Mouse (Mus musculus) right cerebral cortex, postnatal 25 days (tissue): Measurements from ENCODE around the gene Dusp10.

Source experiments
- DNase-seq: peaks from one replicate; pipeline ENCODE4 v3.0.0; 2022

Gene Dusp10

DNA sequence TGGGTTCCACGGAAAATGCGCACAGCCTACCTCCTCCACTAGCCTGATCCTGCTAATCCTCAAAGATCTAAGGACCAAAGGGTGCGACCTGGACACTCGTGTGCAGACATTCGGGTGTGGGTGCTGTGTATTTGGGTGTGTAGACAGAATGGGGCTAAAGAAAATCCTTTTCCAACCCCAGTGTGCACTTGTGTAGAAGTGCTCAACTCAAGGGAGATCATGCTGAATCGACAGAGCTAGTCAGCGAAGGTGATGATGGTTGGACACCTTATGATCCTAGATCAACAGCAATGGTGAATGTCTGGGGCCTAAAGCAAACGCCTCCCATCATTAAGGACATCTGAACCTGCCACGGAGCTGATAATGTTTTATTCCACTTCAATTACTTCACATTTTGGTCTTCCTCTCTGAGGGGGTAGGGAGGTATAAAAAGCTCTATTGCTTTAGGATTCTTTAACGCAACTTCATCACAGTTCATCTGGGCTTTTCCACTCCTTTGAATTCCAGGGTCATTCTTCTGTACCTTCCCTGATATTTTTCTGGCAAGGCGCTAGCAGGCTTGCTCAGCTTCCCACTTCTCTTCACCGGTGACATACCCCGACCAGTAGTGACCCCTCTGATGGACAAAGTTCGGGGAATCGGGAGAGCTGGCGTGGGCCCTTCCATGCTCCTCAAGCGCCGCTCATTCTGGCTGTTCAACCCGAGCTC is 19.7 kb downstream of the Dusp10 start:
- DNase-seq: no peak

DNA sequence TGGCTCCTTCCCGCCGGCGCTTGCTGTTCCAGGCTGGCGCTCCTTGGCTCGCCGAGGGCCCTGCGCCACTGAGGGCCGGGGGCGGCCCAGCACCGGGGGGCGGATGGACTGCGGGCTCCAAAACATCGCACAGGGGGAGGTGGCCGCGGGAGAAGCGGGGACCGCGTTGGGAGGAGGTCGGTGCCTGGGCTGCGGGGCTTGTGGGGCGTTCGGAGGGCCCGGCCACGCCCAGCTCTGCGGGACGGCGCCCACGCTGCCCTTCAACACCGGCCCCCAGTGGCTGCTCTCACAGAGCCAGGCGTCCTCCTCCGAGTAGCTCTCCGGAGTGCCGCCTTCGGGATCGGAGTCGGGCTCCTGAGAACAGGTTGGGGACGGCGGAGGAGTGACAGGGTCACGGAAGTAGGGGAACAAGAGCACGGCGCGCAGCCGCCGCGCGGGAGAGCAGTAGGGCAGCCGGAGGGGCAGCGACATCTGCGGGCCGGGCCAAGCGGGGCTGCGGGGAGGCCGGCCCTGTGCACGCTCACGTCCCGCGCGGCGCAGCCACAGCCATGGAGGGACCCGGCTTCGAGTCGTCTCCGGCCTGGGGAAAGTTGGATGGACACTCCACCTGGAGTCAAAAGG is 20.4 kb downstream of the Dusp10 start:
- DNase-seq: peak; percentile 69

DNA sequence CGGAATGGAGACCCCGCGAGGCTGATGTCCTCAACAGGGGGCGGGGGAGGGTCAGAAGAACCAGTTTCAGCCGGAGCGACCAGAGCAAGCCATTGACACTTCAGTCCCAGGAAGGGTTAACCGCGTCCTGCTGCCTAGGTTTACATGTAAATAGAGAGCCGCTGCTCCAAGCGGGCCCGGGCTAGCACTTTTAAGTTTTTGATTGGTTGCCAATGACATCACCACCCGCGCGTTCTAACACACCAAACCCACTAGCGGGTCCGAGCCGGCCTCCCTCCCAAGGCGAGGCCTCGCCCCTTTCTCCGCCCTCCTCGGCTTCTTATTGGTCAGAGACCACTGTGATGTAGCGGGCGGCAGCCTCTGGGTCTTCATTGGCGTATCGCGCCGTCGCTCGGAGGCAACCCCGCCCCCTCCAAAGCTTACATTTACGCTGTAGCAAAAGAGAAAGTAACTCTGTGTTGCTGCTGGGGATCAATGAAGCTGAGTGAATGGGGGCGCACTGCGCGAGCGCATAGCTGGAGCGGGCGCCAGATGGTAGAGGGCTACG is 21.0 kb downstream of the Dusp10 start, which contains the start of gene 1700056E22Rik:
Gene 1700056E22Rik, minus strand, starts transcription at position 291 of the 547 bp plus-strand sequence.
- peak; percentile 96 for DNase-seq

DNA sequence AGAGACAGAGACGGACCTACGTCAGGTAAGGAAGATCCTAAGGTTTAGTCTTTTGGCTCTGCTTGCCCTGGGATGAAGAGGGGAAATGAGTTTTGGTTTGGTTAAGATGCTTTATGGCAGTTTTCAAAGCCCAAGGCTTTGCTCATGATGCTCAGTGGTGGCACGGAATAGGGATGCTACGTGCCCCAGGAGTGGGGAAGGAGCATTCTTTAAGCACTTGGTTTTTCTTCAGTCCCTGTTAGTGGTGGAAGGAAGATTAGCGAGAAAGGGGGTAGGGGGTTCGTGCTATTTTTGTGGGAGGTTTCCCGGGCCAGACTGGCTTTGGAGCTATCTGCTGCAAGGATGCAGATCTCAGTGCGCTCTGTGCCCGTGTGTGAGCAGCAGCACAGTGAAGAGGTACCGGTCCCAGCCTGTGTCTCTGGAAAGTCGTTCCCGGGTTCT is 21.7 kb downstream of the Dusp10 start:
- peak; percentile 23 for DNase-seq

DNA sequence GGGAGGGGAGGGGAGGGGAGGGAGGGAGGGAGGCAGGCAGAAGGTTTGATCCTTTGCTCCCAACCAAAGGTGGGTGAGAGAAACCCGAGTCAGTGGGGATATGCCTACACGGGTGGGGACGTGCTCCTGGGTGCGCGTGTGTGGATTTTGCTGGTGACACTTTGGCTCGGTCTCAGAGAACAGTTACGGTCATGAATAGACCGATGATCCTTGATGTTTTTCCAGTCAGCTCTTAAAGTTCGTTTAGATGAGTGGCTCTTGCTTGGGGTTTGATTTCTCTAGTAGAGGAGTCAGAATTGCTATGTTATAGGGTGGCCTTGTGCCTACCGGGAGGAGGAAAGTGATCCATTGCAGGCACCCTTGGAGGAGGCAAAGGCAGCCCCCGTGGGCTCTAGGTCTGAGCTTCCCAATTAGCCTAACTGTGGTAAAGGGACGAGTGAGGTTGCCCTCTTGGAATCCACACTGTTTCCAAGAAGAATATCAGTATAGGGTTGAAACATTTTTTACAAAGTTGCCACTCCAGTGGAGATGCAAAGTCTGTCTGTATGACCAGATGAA is 22.3 kb downstream of the Dusp10 start:
- DNase-seq: no peak

DNA sequence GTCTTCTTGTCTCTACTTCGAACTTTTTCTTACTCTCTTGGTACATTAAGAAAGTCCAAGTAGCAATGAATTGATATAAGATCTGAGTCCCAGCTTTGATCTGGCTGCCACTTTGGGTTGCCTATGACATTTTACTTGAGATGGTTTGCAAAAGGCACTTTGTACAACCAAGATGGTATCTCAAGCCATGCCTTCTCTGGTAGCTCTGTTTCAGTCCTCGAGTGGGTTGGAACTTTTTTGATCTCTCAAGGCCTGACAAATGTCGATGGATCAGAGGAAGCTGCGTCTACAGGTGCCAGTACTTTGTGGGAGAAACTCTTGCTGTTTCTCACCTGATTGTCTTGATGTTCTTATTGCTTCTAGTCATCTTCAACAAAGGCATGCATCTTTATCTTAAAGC is 24.7 kb downstream of the Dusp10 start:
- DNase-seq: no peak

DNA sequence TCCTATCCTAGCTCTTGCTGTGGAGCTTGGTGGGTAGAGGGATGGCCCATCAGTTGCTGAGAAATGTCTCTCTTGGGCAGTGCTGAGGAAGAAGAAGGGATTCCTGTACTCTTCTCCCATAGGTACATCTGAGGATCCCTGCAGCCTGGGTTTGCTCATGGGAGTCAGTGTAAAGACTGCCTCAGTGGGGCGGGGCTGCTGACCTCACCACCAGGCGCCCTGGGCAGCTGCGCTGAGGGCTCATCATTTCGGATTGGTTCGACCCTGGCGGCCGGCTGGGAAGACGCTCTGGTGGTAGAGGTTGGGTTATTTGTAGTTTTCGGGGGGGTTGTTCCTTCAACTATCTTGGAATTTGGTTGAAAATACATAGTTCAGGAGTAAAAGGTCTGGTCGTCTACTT is 26.2 kb downstream of the Dusp10 start:
- DNase-seq: no peak

DNA sequence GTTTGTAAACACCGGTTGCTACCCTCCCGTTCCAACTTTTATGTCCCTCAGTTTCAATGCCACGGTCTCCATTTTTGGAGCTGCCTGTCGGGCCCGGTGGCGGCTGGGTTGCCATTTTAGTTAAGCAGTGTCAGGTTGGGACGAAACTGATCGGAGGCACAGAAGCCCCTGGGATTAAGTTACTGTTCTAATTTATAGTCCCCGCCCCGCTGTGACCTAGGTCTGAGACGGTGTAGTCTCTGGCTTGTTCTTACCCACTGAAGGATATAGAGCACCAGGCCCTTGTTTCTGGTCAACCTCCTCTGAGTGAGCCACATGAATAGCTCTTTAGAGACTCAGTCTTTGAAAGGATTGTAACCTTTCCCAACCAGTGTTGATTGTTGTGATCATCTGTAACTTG is 27.1 kb downstream of the Dusp10 start:
- DNase-seq: no peak

DNA sequence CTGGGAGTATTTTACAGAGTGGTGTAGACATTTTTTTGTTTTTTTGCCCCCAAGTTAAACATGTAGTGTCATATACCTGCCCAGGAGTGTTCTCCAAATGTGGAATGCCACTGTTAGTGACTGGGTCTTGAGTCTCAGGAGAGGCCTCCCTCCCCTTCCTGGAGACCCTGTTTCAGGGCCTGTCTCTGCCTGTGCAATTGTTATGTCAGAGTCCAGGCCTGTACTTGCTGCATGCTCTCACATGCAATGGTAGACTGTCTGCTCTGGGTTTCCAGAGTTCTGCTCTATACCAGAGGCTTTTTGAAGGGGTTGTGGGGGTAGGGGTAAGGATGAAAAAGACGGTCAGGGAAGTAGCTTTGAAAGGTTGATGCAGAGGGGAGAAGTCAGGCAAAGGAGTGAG is 27.8 kb downstream of the Dusp10 start:
- no peak for DNase-seq

DNA sequence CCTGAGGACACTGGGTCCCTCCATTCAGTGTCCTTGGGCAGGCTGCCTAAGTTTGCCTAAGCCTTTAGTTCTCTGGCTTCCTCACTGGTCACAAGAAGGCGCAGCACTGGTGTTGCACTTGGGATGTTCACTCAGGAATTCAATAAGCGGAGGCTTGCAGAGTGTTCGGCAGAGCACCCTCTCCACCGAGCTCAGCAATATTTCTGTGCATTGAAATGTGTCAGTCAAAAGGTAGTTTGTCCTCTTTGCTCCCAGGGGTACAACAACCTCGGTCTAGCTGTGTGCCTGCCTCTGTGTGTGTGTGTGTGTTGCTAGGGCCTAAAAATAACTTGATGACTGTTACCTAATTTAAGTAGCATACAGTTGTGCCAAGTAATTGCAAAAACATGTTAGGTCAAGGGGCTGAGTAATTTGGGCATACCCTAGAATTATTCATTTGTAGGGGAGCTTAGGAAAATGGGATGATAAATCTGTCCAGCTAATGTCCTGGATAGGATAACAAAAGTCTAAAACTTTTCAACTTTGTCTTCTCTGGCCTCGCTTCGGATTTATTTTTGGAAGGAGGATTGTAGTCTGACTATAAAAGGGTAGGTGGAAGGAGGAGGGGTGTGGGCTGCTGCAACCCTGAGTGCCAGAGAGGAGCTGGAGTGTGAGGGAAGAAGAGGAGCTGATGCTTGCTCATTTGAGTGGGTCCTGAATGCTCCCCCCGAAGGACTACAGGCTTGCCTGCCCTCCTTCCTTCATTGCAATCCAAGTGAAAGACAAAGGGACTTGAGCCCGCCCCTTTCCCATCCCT is 28.9 kb downstream of the Dusp10 start:
- DNase-seq: no peak

DNA sequence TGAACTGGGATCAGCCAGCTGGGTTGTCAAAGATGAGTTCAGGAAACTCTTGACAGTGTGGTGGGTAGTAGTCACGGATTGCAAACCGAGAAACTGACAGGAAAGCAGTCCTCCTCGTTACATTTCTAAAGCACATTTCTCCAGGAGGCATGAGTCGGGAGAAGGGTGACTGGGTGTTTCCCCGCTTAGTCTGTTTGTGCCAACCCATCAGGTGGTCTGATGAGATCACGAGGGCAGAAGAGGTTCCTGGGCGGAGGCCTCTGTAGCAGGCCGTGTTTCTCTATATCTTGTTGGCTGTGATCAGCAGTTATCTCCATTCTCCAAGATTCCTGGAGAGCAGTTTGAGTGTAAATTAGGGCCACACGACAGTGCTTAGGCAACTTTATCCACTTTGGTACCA is 29.6 kb downstream of the Dusp10 start:
- no peak for DNase-seq

DNA sequence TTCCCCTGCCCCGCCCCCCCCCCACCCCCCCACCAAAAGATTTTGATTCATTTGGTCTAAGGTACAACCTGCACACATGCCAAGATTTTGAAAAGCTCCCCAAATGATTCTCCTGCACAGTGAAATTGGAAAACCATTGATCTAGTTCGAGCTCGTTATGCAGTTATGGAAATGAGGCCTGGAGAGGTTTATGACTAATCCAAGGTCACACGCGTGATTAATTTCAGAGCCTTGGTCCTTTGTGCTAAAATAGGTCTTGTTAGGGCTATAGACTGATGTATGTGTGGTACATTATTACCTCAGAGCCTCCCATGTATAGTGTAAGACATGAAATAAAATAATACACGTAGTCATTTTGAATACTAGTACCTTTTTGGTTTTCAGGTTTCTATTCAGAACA is 30.3 kb downstream of the Dusp10 start:
- no peak for DNase-seq

DNA sequence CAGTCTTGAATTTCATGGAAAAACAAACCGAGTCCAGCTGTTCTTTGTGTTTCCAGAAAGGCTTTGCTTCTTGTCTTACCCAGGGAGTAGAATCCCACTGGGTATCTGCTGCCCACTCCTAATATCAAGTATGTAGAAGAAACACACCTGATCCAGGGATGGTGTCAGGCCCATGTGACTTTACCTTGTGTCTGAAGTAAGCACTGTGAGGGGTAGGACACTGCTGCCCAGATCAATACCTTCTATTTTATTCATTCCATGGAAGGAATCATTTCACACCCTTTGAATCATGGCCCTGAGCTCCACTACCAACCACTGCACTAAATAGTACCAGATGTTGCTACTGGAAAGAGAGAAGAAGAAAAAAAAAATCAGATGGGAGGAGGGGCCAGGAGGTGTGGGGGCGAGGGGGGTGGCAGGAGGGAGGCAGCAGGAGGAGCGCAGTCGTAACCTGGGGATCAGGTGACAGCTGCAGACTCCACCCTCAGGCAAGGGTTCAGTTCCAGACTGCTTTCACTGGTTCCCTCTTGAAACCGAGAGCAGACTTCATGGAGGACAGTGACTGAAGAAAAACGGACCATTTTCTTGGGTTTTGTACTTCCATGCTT is 33.1 kb downstream of the Dusp10 start:
- no peak for DNase-seq

DNA sequence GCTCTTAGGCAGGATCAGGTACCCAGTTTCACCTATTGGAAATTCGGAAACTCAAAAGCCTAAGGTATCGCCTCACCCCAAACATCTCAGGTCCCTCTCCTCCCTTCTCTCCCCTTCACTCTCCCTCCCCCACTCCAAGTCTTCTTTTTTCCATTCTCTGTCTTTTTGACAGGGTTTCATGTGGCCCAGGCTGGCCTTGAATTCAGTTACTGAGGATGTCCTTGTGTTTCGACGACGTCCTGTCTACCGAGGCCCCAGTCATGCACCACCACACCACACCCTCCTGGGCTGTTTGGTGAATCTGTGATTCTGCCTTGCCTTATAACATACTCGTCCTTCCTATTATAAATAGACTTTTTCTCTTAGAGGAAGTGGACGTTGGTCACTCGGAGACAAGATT is 34.7 kb downstream of the Dusp10 start:
- DNase-seq: no peak

DNA sequence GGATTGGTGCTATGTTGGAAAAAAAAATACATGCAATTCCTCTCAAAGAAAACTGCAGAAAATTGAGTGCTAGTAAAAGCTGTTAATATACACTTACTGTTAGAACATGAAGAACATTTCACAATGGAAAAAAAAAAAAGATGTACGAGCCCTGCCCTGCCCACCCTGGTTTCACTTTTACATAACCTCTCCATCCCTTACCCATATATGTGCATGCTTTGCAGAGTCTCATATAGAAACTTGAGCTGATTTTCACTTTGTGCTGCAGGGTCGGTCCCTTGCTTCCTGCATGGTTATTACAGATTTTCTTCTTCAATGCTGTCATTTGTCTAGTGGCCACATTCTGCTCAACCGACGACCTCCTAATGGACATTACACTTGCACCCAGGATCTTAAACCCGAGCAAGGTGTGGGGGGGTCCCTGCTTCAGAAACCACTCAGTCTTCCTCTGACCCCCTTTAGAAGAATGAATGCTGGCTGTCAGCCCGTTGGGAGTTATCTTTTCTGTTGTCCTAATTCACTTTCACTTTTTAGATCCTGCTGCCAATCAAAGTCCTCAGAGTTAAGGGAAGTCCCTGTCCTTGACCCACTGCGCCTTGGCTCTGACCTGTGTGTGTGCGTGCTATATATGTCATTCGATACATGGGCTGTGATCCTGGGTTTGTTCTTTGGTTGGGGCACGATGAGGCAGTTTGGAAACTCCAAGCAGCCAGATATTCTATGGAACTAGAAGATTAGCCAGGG is 35.7 kb downstream of the Dusp10 start:
- DNase-seq: no peak

DNA sequence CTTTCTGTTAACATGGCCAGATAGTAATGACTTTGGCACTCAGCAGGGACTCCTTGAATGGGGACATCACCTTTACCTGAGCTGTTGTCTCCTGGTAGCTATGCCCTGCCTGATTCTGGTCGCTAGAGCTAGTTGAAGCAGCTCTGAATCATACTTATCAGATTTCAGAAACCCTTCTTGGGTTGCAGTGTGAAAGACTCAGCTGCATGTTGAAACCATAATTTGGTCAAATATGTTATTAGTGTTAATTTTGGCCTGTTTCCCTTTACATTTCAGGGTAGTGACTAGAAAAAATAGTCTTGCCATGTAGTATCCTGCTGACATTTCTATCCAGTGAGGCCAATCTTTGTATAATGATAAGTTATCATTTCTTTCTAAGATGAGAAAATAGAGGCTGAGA is 38.2 kb downstream of the Dusp10 start:
- DNase-seq: no peak

DNA sequence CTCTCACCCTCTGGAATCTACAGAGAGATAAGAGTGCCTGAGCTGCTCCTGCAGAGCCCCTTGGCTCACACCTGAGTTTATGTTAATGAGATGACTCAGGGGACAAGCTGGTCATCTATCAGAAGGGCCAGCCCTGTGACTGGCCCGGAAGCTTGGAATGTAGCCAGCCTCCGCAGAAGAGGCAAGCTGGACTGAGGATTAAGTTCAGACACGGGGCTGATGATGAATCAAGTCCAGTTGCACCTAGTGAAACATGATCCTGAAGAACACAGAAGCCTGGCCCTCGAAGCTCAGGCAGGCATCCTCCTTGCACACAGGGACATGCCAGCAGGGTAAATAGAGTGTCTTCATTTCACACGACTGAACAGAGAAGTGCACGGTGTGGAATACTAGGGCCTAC is 38.7 kb downstream of the Dusp10 start:
- no peak for DNase-seq

DNA sequence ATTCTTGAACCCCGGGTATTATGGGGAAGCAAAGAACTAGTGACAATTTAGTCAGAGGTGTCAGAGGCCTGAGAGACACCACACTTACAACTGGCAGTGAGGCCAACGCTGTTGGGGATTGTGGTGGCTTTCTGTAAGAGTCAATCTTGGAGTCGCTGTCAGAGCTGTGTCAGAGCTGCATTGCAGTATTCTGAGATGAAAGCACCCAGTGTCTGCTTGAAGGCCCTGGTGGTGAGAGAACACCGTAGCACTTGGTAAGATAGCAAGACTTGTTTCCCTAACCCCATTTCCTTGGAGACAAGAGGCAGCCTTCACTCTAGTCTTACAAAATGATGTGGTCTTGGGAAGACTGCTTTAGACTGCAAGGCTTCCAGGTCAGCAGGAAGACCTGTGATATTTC is 39.2 kb downstream of the Dusp10 start:
- DNase-seq: no peak

DNA sequence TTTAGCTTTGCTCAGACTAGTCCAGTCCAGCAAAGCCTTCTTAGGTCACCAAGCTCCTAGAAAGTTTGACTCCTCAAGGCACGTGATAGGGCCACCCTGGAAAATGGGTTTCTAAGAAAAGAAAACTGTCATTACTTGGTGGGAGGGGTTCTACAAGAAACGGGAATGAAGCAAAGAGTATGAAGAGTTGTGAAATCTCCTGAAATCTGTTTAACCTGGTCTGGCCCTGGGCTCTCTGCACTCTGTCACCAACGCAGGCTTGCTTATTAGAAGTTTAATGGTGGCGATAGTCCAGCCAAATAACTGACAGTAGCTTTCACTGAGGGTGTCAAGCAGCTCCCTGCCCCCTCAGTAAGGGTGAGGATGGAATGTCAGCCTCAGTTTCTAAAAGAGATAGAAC is 40.0 kb downstream of the Dusp10 start:
- no peak for DNase-seq

DNA sequence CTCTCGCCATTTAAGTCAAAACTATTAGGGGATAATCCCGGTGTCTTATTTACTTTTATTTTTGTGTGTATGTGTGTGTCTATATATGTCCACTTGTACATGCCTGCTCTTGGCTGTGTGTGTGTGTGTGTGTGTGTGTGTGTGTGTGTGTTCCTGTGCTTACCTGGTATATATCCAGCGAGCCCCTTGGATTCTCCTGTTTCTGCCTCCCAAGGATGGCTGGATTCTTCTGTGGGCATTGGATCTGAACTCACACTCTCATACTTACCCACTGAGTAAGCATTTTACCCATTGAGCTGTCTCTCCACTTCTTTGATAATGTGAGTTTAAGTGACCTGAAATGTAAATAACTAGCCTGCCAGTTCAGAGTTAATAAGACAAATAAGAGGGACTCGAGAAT is 40.6 kb downstream of the Dusp10 start:
- DNase-seq: no peak

DNA sequence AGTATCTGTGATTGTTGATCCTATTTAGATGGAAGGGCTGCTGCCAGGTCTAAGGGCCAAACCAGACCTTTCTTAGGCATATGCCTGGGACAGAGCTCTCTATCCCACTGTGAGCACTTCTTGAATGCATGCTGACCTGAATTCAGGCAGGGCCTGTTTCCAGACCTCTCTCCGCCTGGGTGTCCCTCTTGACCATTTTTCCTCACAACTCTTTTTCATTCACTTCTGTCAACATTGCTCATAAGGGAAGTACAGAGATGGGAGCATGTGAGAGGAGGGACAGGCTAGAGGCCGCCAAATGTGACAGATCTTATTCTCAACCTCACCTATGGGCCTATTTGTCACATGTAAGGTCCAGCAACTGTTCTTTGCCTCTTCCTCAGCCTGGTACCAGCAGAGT is 41.1 kb downstream of the Dusp10 start:
- no peak for DNase-seq

DNA sequence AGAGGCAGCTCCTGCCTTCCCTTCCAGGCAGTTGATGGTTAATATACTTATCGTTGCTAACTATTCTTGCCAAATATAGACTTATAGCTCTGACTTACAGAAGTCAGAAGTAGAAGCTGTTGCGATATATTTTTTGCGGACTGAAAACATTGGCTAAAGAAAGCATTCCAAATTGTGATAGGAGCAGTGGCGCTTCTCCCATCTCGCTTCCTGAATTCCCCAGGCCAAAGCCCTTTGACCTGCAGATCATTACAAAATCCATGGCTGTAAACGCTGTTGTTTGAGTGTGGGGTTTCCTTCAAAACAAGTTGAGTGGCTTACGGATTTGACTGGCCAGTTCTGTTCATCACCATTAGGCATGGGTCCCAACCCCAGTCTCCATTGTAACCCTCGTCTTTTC is 45.1 kb downstream of the Dusp10 start:
- no peak for DNase-seq
